Mouse (Mus musculus): ENCODE data around the gene Dlg3.

Gene Dlg3

DNA sequence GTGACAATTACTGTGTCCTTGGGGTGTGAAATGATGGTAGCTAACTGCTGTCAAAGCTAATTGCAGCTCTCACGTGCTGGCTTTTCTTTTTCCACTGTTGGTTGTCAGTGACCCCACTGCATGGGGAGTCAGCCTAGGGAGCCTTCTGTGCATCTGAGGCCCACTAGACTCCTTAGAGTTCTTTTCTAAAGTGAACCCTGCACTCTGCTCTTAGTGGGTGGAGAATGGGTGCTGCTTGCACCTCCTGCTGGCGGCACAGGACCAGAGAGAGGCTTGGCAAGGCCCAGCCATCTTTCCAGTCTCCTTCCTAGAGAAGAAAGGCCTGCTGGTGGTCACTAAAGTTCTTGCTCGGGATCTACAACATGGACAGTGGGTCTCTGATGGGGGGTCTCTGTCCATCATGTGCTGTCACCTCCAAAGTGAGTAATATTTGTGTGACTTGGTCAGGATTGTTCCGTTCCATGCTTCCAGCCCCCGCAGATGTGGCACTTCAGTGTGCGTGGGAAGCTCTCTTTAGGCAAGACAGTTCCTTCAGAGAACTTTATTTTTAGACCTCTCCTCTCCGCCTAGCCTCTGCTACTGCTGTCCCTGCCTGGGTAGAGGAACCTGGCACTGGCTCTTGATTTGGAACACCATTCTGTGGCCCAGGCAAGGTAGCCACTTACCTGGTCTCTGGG, 30.5 kb downstream of the Dlg3 start:
- no peak for DNase-seq

GRCm38 (mm10) chrX:100800643-100801042, 33.1 kb downstream of the Dlg3 start:
- DNase-seq, result peak; percentile 37

- DNase-seq, result peak; percentile 74
These were observed 34.5 kb downstream of the Dlg3 start for GRCm38 (mm10) chrX:100802034-100802433.

- no peak for DNase-seq
These were observed 43.6 kb downstream of the Dlg3 start for GRCm38 (mm10) chrX:100811129-100811528.

- no peak for DNase-seq
These were observed 46.6 kb downstream of the Dlg3 start for GRCm38 (mm10) chrX:100814139-100814538.

DNA sequence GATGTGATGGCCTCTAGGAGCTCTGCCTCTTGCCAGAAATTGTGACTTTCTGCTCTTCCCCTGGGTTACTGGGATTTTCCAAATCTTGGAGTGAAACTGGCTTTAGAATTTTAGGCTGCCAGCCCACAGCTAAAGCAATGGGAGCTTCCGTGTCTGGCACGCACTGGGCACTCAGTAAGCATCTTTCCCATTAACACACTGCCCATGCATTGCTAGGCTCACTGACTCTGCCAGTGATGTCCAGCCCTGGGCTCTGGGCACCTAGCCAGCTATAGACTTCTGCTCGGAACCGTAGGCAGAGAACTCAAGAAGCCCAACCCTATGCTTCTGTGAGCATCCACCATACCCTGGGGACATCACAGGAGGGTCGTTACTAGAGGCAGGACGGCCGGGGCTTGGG, 48.2 kb downstream of the Dlg3 start:
- DNase-seq, result no peak

DNA sequence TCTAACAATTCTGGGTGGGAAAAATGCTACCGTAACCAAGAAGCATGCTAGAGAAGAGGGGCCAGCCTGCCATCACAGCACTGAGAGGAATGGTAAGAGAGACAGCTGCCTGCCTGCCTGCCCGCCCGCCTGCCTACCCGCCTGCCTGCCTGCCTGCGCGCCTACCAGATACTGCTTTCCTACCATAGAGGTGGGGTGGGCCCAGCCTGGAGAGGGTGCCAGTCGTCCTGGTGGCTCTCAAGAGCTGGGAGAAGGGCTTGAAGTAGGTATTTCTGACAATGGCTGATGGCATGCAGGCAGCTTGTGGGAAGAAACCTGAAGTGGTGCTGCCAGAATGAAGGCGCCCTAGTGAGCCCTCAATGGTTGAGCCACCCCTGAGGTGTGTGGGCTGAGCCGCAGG, 51.2 kb downstream of the Dlg3 start:
- no peak for DNase-seq

DNA sequence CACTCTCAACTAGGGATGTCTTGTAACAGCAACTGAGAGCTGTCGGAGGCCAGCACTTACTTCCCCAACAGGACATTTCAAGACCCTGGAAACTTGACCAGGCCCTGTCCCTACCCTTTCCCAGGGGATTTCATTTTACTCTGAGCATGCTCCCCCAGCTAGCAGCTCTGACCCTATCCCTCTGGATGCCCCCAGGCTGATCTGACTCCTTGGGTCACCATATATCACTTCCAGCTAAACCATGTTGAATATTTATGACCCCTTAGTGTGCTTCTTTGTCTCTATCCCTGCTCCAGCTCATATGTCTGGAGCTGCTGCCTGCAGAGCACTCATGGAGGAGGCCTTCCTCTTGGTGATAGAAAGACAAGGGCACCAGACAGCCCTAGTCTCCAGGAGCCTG, 53.6 kb downstream of the Dlg3 start:
- no peak for DNase-seq

DNA sequence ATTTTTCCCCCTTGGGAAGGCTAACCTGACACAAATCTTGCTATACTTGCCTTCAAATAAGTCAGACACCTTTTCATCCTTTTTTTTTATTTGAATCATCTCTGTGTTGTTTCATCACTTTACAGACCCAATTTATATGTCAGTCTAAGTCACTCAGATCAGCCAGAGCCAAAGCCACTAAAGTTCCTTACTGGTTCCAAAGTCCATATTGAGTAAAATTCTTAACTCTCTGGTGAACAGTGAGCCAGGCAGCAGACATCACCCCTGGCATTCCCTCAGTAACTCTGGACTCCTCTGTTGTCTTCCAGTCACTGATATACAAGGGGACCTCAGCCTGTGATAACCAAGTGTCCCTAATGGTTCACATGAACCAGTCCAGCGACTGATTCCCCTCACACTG, 58.0 kb downstream of the Dlg3 start:
- DNase-seq, result no peak

DNA sequence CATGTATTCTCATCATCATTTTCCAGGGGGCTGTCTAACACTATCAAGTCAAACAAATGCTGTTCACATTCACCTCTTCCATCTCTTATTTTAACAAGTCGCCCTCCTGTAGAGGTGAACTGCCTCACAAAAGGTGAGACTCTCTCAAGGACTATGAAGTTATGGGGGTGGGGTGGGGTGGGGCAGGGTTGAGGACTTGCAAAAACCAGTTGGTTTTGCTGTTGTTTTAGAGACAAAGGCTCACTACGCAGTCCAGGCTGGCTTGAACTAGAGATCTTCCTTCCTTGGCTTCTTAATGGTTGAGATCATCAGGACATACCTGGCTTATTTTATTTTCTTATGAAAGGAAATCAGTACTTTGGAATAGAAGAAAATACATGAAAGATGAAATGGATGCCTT, 65.3 kb downstream of the Dlg3 start:
- DNase-seq, result no peak

DNA sequence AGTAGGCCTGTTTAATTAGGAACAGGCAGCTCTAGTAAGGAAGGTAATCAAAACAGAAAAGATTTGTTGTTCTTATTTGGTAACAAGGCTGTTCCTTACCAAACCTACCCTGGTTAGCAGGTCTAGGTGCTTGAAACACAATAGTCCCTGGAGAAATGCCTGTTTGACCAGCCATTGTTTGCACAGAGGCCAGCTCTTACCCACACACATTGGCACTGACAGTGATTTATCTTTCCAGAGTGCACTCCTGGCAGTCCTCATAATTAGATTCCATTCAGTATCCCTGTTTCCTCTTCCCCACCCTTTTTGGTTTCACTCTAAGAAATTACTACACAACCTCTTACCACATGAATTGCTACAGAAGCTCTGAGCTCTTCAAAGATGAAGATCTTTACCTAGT, 71.7 kb downstream of the Dlg3 start:
- DNase-seq, result no peak
